Mouse (Mus musculus) left cerebral cortex, postnatal 36 days (tissue): ENCODE results near the gene Sfmbt2. TPM values are rescaled to one million over a fixed set of nuclear protein-coding genes. Genes with fewer than 3 reads are reported as not detected.

Experiments used
- DNase-seq, 2 experiments: peaks; one replicate each; pipeline ENCODE4 v3.0.0; 2021 to 2022; ENCODE audit warnings: low spot score in 2 of 2, mixed read lengths in 1 of 2
- intact Hi-C: fragments of 180-260 bp; cut with DNase I; formaldehyde crosslinking; loops from one replicate; pipeline ENCODE4 v1.15.1; 2025
- microRNA-seq: library from miRNA; unstranded; fragments of <30 nt; microRNA quantifications from one replicate; pipeline ENCODE4 v1.2.0, GENCODE M21; 2022
- total RNA-seq, 2 experiments: library from RNA; stranded (reverse); gene quantifications; 2 replicates each; pipeline ENCODE4 v1.2.3; 2021

The Sfmbt2 gene
- total RNA-seq, 2 experiments from 2014 or later: 3.7 to 4.6 TPM

- no peak for DNase-seq
- intact Hi-C loops: no loop called here
Observed at GRCm38 (mm10) chr2:10521719-10522415, 151.6 kb downstream of the Sfmbt2 start.

- intact Hi-C loops: no loop called here
- DNase-seq: no peak
Observed at GRCm38 (mm10) chr2:10525622-10526021, 155.3 kb downstream of the Sfmbt2 start.

- intact Hi-C loops: no loop called here
Observed at GRCm38 (mm10) chr2:10541762-10542161, 171.5 kb downstream of the Sfmbt2 start.

GRCm38 (mm10) chr2:10542388-10542787 is 172.1 kb downstream of the Sfmbt2 start:
- no peak for DNase-seq
- intact Hi-C loops: no loop called here

More at GRCm38 (mm10) chr2:10541762-10542161, 171.5 kb downstream of the Sfmbt2 start:
- DNase-seq: no peak

- DNase-seq: no peak
- intact Hi-C loops: no loop called here
Observed at GRCm38 (mm10) chr2:10558816-10559215, 188.5 kb downstream of the Sfmbt2 start.

GRCm38 (mm10) chr2:10565491-10565890 is 195.2 kb downstream of the Sfmbt2 start:
- intact Hi-C loops: no loop called here
- no peak for DNase-seq

- intact Hi-C loops: no loop called here
- DNase-seq: no peak
Observed at GRCm38 (mm10) chr2:10569392-10569791, 199.1 kb downstream of the Sfmbt2 start.

GRCm38 (mm10) chr2:10572311-10572710 is 202.0 kb downstream of the Sfmbt2 start:
- no peak for DNase-seq
- intact Hi-C loops: no loop called here

- no peak for DNase-seq
- intact Hi-C loops: no loop called here
Observed at GRCm38 (mm10) chr2:10575962-10576740, 205.8 kb downstream of the Sfmbt2 start.

- intact Hi-C loops: loop anchor here (10.0 kb wide), 1 partner anchor 208 kb away; the partner anchor contains the start of gene Sfmbt2
- peak in 1 of 2 experiments; percentile 13 for DNase-seq
Observed at GRCm38 (mm10) chr2:10582673-10583072, 212.4 kb downstream of the Sfmbt2 start.

GRCm38 (mm10) chr2:10583103-10583502 is 212.8 kb downstream of the Sfmbt2 start:
- intact Hi-C loops: loop anchor here (10.0 kb wide), 1 partner anchor 208 kb away; the partner anchor contains the start of gene Sfmbt2
- DNase-seq: no peak

GRCm38 (mm10) chr2:10591310-10591709 is 221.0 kb downstream of the Sfmbt2 start:
- DNase-seq: no peak
- intact Hi-C loops: no loop called here

- intact Hi-C loops: no loop called here
- DNase-seq: no peak
Observed at GRCm38 (mm10) chr2:10615500-10615899, 245.2 kb downstream of the Sfmbt2 start.

Small RNA genes lying within 50 kb of the gene (microRNA-seq; reads per million reads assigned to microRNA genes)
- gene Gm22051 (not detected), gene Gm22072 (not detected), gene Gm22091 (not detected), gene Gm22166 (not detected), gene Gm22239 (not detected), gene Gm22626 (not detected), gene Gm22635 (not detected), gene Gm22677 (not detected), gene Gm22678 (not detected), gene Gm22775 (not detected), gene Gm22925 (not detected), gene Gm23108 (not detected), gene Gm23288 (not detected), gene Gm23542 (not detected), gene Gm23569 (not detected), gene Gm23571 (not detected), gene Gm23578 (not detected), gene Gm23651 (not detected), gene Gm23988 (not detected), gene Gm24028 (not detected), gene Gm24167 (not detected), gene Gm24315 (not detected), gene Gm24342 (not detected), gene Gm24488 (not detected), gene Gm24640 (not detected), gene Gm24673 (not detected), gene Gm24761 (not detected), gene Gm24806 (not detected), gene Gm25022 (not detected), gene Gm25158 (not detected), gene Gm25263 (not detected), gene Gm25285 (not detected), gene Gm25316 (not detected), gene Gm25451 (not detected), gene Gm25673 (not detected), gene Gm25680 (not detected), gene Gm25701 (not detected), gene Gm25753 (not detected), gene Gm25943 (not detected), gene Gm26060 (not detected), gene Gm26073 (not detected), gene Gm26092 (not detected), gene Gm26156 (not detected), gene Gm26229 (not detected), gene Gm26398 (not detected), gene Gm26426 (not detected), gene Gm26431 (not detected), gene Gm26491 (not detected), gene Mir297a-2 (not detected), gene Mir297a-3 (not detected), gene Mir297a-4 (not detected), gene Mir297b (not detected), gene Mir297c (not detected), gene Mir466 (not detected), gene Mir466b-1 (not detected), gene Mir466b-2 (not detected), gene Mir466b-3 (not detected), gene Mir466b-4 (not detected), gene Mir466b-5 (not detected), gene Mir466b-6 (not detected), gene Mir466b-7 (not detected), gene Mir466b-8 (not detected), gene Mir466c-1 (not detected), gene Mir466c-2 (not detected), gene Mir466d (not detected), gene Mir466e (not detected), gene Mir466f-1 (not detected), gene Mir466f-2 (not detected), gene Mir466f-3 (not detected), gene Mir466g (not detected), gene Mir466h (not detected), gene Mir466l (not detected), gene Mir466m (not detected), gene Mir466n (not detected), gene Mir466o (not detected), gene Mir466p (not detected), gene Mir467a-1 (not detected), gene Mir467a-10 (not detected), gene Mir467a-2 (not detected), gene Mir467a-3 (not detected), gene Mir467a-4 (not detected), gene Mir467a-5 (not detected), gene Mir467a-6 (not detected), gene Mir467a-7 (not detected), gene Mir467a-8 (not detected), gene Mir467a-9 (not detected), gene Mir467b (not detected), gene Mir467c (44.2 reads per million, percentile 48 among the genes with 10 or more reads in this experiment), gene Mir467d (737 reads per million, percentile 76 among the genes with 10 or more reads in this experiment), gene Mir467e (243 reads per million, percentile 64 among the genes with 10 or more reads in this experiment), gene Mir669a-1 (not detected), gene Mir669a-10 (not detected), gene Mir669a-11 (not detected), gene Mir669a-12 (not detected), gene Mir669a-2 (not detected), gene Mir669a-3 (not detected), gene Mir669a-4 (not detected), gene Mir669a-5 (not detected), gene Mir669a-6 (not detected), gene Mir669a-7 (not detected), gene Mir669a-8 (not detected), gene Mir669a-9 (not detected), gene Mir669b (not detected), gene Mir669c (409 reads per million, percentile 69 among the genes with 10 or more reads in this experiment), gene Mir669d (not detected), gene Mir669d-2 (not detected), gene Mir669e (10.9 reads per million, percentile 30 among the genes with 10 or more reads in this experiment), gene Mir669f (not detected), gene Mir669g (not detected), gene Mir669h (10.9 reads per million, percentile 30 among the genes with 10 or more reads in this experiment), gene Mir669i (not detected), gene Mir669j (not detected), gene Mir669k (not detected), gene Mir669l (38.6 reads per million, percentile 47 among the genes with 10 or more reads in this experiment), gene Mir669m-1 (not detected), gene Mir669m-2 (not detected), gene Mir669o (122 reads per million, percentile 58 among the genes with 10 or more reads in this experiment), gene Mir669p-1 (not detected), gene Mir669p-2 (not detected)

Other genes starting within 250 kb of the Sfmbt2 start
- gene Itih2, start 239.1 kb upstream of the Sfmbt2 start, total RNA-seq: 1 to 10 TPM; 1.9 to 3.6 TPM
- 10 to 100 TPM; 12.1 to 15.0 TPM for gene Itih5, start 216.9 kb upstream of the Sfmbt2 start, total RNA-seq